Mouse (Mus musculus) myocyte (in vitro differentiated cells): ENCODE results near the gene Spryd3.

Source experiments
- POLR2A ChIP-seq: IDR thresholded peaks from one replicate; pipeline ENCODE4 v1.6.1; 2011; ENCODE audit warnings: low read depth, mild to moderate bottlenecking, control low read depth, moderate library complexity; ENCODE audit not compliant: insufficient read length
- TCF3 ChIP-seq: IDR thresholded peaks from one replicate; pipeline ENCODE4 v1.6.1; 2011; ENCODE audit warnings: low read depth, control low read depth; ENCODE audit not compliant: insufficient read length

DNA sequence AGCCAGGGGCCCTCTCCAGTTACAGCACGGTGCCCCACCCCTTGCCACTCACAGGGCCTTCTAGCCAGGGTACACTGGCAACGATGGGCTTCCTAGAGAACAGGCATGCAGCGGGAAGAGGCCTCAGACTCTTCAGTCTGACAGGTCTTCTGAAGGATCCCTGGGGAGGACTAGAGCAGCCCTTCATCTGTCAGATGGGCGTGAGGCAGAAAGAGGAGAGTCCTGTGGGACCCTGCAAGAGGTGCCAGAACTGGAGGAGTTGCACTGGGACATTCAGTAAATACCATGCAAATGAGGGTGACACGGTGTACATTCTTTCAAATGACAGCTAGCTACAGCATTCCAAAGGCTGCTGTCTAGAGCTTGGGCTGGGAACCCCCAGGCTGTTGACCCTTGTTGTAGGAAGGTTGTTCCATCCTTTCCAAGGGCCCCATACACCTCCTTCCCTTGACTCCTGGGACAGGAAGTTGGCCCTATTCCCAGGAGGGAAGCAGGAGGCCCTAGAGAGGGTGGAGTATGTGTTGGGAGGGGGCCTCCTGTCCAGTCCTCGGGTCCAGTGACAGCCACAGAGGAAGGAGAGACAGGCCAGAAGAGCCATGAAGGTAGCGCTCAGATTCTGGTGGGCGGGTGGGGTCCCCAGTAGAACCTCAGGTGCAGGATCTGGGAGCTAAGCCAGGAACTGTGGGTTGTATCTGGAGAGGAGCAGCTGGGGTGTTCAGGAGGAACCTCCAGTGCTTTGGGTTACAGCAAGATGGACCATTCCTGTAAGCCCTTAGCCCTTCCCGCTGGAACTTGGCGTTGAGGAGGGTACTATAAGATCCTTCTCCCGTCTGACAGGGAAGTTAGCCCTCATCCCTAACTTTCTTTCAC is 34.1 kb downstream of the Spryd3 start:
- peak; percentile 21 for TF ChIP-seq POLR2A
- TF ChIP-seq TCF3 = no peak
